Mouse (Mus musculus): ENCODE results near the gene 2410131K14Rik. TPM values are rescaled to one million over a fixed set of nuclear protein-coding genes. Genes with fewer than 3 reads are reported as not detected.

Gene 2410131K14Rik
- polyA plus RNA-seq, 1 experiment from 2014 or later = 19.6 TPM

GRCm38 (mm10) chr5:118294865-118295258 is 49.8 kb downstream of the 2410131K14Rik start:
- ATAC-seq (replicated peaks) = no peak
- Histone ChIP-seq H3K9me3 (no peaks in the 10 kb centered on the region), H3K4me1 (peaks cover 13% of the 10 kb centered on the region; the same call in 1 of the 2 replicates), H3K4me2 (no peak overlapping the region), H3K27ac (peak overlapping the region; percentile 62), H3K27me3 (replicated peaks) (no peaks in the 10 kb centered on the region), H3K36me3 (replicated peaks) (no peaks in the 10 kb centered on the region), H3K4me3 (no peak overlapping the region), H3K9ac (no peak overlapping the region)
- 84% methylated on average over 7 of the region's 7 CpGs for WGBS

GRCm38 (mm10) chr5:118297338-118297746 is 52.3 kb downstream of the 2410131K14Rik start:
- Histone ChIP-seq H3K27ac (no peak overlapping the region; the same call in 1 of the 2 replicates), H3K4me1 (peaks cover 13% of the 10 kb centered on the region; the same call in 1 of the 2 replicates), H3K4me3 (no peak overlapping the region), H3K27me3 (replicated peaks) (no peaks in the 10 kb centered on the region), H3K4me2 (no peak overlapping the region), H3K9ac (no peak overlapping the region), H3K9me3 (no peaks in the 10 kb centered on the region), H3K36me3 (replicated peaks) (no peaks in the 10 kb centered on the region)
- ATAC-seq (replicated peaks) = 0 out of 2 replicates have a peak, but pooled peaks have one; percentile 35
- WGBS = 19% methylated on average over 12 of the region's 12 CpGs

- Histone ChIP-seq H3K27ac (no peak overlapping the region), H3K4me3 (no peak overlapping the region), H3K9me3 (no peaks in the 10 kb centered on the region), H3K9ac (no peak overlapping the region), H3K4me1 (peaks cover 13% of the 10 kb centered on the region; the same call in 1 of the 2 replicates), H3K27me3 (replicated peaks) (no peaks in the 10 kb centered on the region), H3K36me3 (replicated peaks) (no peaks in the 10 kb centered on the region), H3K4me2 (no peak overlapping the region)
- 78% methylated on average over 11 of the region's 11 CpGs for whole genome bisulfite sequencing
- ATAC-seq (replicated peaks) = no peak
These were observed 54.8 kb downstream of the 2410131K14Rik start for GRCm38 (mm10) chr5:118299720-118300400.

- Histone ChIP-seq H3K36me3 (replicated peaks) (no peaks in the 10 kb centered on the region), H3K27me3 (replicated peaks) (no peaks in the 10 kb centered on the region), H3K4me1 (peaks cover 8% of the 10 kb centered on the region; the same call in 1 of the 2 replicates), H3K27ac (no peak overlapping the region), H3K4me3 (no peak overlapping the region), H3K9ac (no peak overlapping the region), H3K4me2 (no peak overlapping the region), H3K9me3 (no peaks in the 10 kb centered on the region)
- no peak for ATAC-seq (replicated peaks)
- WGBS = 74% methylated on average over 9 of the region's 9 CpGs
These were observed 57.6 kb downstream of the 2410131K14Rik start for GRCm38 (mm10) chr5:118302466-118303155.

- no peak overlapping the region for H3K4me3 ChIP-seq
- no peaks in the 10 kb centered on the region for H3K9me3 ChIP-seq
- H3K27ac ChIP-seq = no peak overlapping the region
- no peak overlapping the region for H3K9ac ChIP-seq
- H3K27me3 ChIP-seq (replicated peaks) = no peaks in the 10 kb centered on the region
- no peak for ATAC-seq (replicated peaks)
- no peaks in the 10 kb centered on the region for H3K36me3 ChIP-seq (replicated peaks)
- H3K4me1 ChIP-seq = no peaks in the 10 kb centered on the region
- no peak overlapping the region for H3K4me2 ChIP-seq
- 92% methylated on average over 19 of the region's 19 CpGs for WGBS
These were observed 60.1 kb downstream of the 2410131K14Rik start for GRCm38 (mm10) chr5:118304970-118305618.

- Histone ChIP-seq H3K9ac (no peak overlapping the region), H3K4me2 (no peak overlapping the region), H3K27me3 (replicated peaks) (no peaks in the 10 kb centered on the region), H3K4me1 (no peaks in the 10 kb centered on the region), H3K9me3 (no peaks in the 10 kb centered on the region), H3K4me3 (no peak overlapping the region), H3K27ac (no peak overlapping the region), H3K36me3 (replicated peaks) (no peaks in the 10 kb centered on the region)
- 84% methylated on average over 6 of the region's 6 CpGs for WGBS
- no peak for ATAC-seq (replicated peaks)
These were observed 65.4 kb downstream of the 2410131K14Rik start for GRCm38 (mm10) chr5:118310389-118310788.

GRCm38 (mm10) chr5:118311251-118311650 is 66.2 kb downstream of the 2410131K14Rik start:
- no peaks in the 10 kb centered on the region for H3K9me3 ChIP-seq
- no peak for ATAC-seq (replicated peaks)
- WGBS = 67% methylated on average over 10 of the region's 10 CpGs
- H3K9ac ChIP-seq = no peak overlapping the region
- no peaks in the 10 kb centered on the region for H3K4me1 ChIP-seq
- no peaks in the 10 kb centered on the region for H3K36me3 ChIP-seq (replicated peaks)
- H3K4me2 ChIP-seq = no peak overlapping the region
- H3K27ac ChIP-seq = no peak overlapping the region
- H3K4me3 ChIP-seq = no peak overlapping the region
- H3K27me3 ChIP-seq (replicated peaks) = no peaks in the 10 kb centered on the region

- Histone ChIP-seq H3K9me3 (no peaks in the 10 kb centered on the region), H3K4me2 (no peak overlapping the region), H3K36me3 (replicated peaks) (no peaks in the 10 kb centered on the region), H3K27ac (no peak overlapping the region), H3K4me1 (peaks cover under 1% of the 10 kb centered on the region), H3K9ac (no peak overlapping the region), H3K27me3 (replicated peaks) (no peaks in the 10 kb centered on the region), H3K4me3 (no peak overlapping the region)
- no peak for ATAC-seq (replicated peaks)
- WGBS = 92% methylated on average over 6 of the region's 6 CpGs
These were observed 68.7 kb downstream of the 2410131K14Rik start for GRCm38 (mm10) chr5:118313766-118314165.

Other genes starting within 250 kb of the 2410131K14Rik start
- gene Tesc, start 217.5 kb upstream of the 2410131K14Rik start, polyA plus RNA-seq (2015; fragmentation: Nextera tagmentation; extraction: Ambion mirVana) = 6.5 and 7.9 TPM in 2 replicates
- 20.0 and 22.3 TPM in 2 replicates for gene Fbxw8, start 89.8 kb upstream of the 2410131K14Rik start, polyA plus RNA-seq (2015; fragmentation: Nextera tagmentation; extraction: Ambion mirVana)
- 3.9 and 4.5 TPM in 2 replicates for gene Hrk, start 80.6 kb upstream of the 2410131K14Rik start, polyA plus RNA-seq (2015; fragmentation: Nextera tagmentation; extraction: Ambion mirVana)
- gene Rnft2, start 111 bp upstream of the 2410131K14Rik start, polyA plus RNA-seq (2015; fragmentation: Nextera tagmentation; extraction: Ambion mirVana) = 14.5 and 17.8 TPM in 2 replicates